Mouse (Mus musculus) CH12.LX (cell line): Measurements from ENCODE around the gene Rtn4rl2. TPM values are rescaled to one million over a fixed set of nuclear protein-coding genes. Genes with fewer than 3 reads are reported as not detected.

Experiments used
- DNase-seq: peaks from one replicate; pipeline ENCODE4 v3.0.0-alpha.2; 2013; ENCODE audit errors: extremely low read depth
- H3K27ac ChIP-seq: 2 replicates; pipeline ENCODE4 v1.5.1; 2012; ENCODE audit warnings: low read depth, mild to moderate bottlenecking, control low read depth, moderate library complexity; ENCODE audit not compliant: insufficient read depth
- H3K27me3 ChIP-seq: replicated peaks from 2 replicates; pipeline ENCODE3; 2012; ENCODE audit warnings: inconsistent platforms
- H3K36me3 ChIP-seq, 2 experiments: replicated peaks in 1 of 2; 2 replicates each; pipeline versions ENCODE3 to v1.6.1; 2012; ENCODE audit warnings: inconsistent platforms in 1 of 2, low read length in 1 of 2, mild to moderate bottlenecking in 1 of 2, mixed read lengths in 1 of 2, moderate library complexity in 1 of 2; ENCODE audit not compliant: control insufficient read depth in 1 of 2, insufficient read depth in 1 of 2
- H3K4me1 ChIP-seq, 2 experiments: 2 replicates each; pipeline ENCODE4 v1.6.1; 2012; ENCODE audit warnings: inconsistent platforms in 1 of 2, moderate library complexity in 1 of 2; ENCODE audit not compliant: insufficient read depth in 2 of 2, control insufficient read depth in 1 of 2
- H3K4me2 ChIP-seq: 2 replicates; pipeline ENCODE4 v1.6.1; 2012; ENCODE audit warnings: low read depth, mild to moderate bottlenecking, control low read depth; ENCODE audit not compliant: poor library complexity, insufficient read depth, severe bottlenecking
- H3K4me3 ChIP-seq, 3 experiments: fragments of 150-350 bp in 1 of 3; sonication (generic) in 1 of 3; replicated peaks in 1 of 3; 2 replicates each; pipeline versions ENCODE3 to v1.5.1; 2011 to 2012; ENCODE audit warnings: low read depth in 2 of 3, low read length in 2 of 3, mild to moderate bottlenecking in 2 of 3, moderate library complexity in 2 of 3, control low read depth in 1 of 3, improper control_type of control experiment in 1 of 3, inconsistent platforms in 1 of 3, mixed read lengths in 1 of 3; ENCODE audit not compliant: poor library complexity in 1 of 3
- H3K79me2 ChIP-seq: replicated peaks from 2 replicates; pipeline ENCODE4 v1.6.1; 2012; ENCODE audit warnings: mild to moderate bottlenecking, moderate library complexity; ENCODE audit not compliant: control insufficient read depth, poor library complexity, insufficient read depth, severe bottlenecking; ENCODE audit errors: extremely low read depth
- H3K9ac ChIP-seq: 2 replicates; pipeline ENCODE4 v1.6.1; 2012; ENCODE audit warnings: low read depth, mild to moderate bottlenecking, control low read depth, moderate library complexity; ENCODE audit not compliant: insufficient read depth
- H3K9me3 ChIP-seq: replicated peaks from 2 replicates; pipeline ENCODE3; 2012; ENCODE audit warnings: low read length, inconsistent platforms, mixed read lengths
- CHD2 ChIP-seq: IDR thresholded peaks from 2 replicates; pipeline ENCODE4 v1.6.1; 2011; ENCODE audit warnings: low read length, improper control_type of control experiment
- CTCF ChIP-seq, 2 experiments: IDR thresholded peaks in 1 of 2; conservative IDR thresholded peaks in 1 of 2; 2 replicates each; pipeline ENCODE4 v1.5.1; 2011 to 2012; ENCODE audit warnings: low read depth in 2 of 2, low read length in 2 of 2, improper control_type of control experiment in 1 of 2, inconsistent platforms in 1 of 2, mild to moderate bottlenecking in 1 of 2, moderate library complexity in 1 of 2
- ELF1 ChIP-seq: IDR thresholded peaks from 2 replicates; pipeline ENCODE4 v1.6.1; 2014; ENCODE audit warnings: low read depth, mild to moderate bottlenecking, inconsistent platforms, low read length, improper control_type of control experiment
- EP300 ChIP-seq: IDR thresholded peaks from 2 replicates; pipeline ENCODE4 v1.6.1; 2011; ENCODE audit warnings: low read length, improper control_type of control experiment
- HCFC1 ChIP-seq: IDR thresholded peaks from 2 replicates; pipeline ENCODE4 v1.6.1; 2012; ENCODE audit warnings: low read depth, mild to moderate bottlenecking, inconsistent platforms, low read length, improper control_type of control experiment
- IRF4 ChIP-seq: IDR thresholded peaks from 2 replicates; pipeline ENCODE4 v1.6.1; 2014; ENCODE audit warnings: low read depth, mild to moderate bottlenecking, inconsistent platforms, low read length, improper control_type of control experiment
- JUN ChIP-seq: IDR thresholded peaks from 2 replicates; pipeline ENCODE4 v1.6.1; 2011; ENCODE audit warnings: low read depth, mild to moderate bottlenecking, low read length, improper control_type of control experiment, moderate library complexity; ENCODE audit not compliant: insufficient read depth
- JUND ChIP-seq: conservative IDR thresholded peaks from 2 replicates; pipeline ENCODE4 v1.6.1; 2011; ENCODE audit warnings: low read depth, low read length, improper control_type of control experiment
- KAT2A ChIP-seq: IDR thresholded peaks from 2 replicates; pipeline ENCODE4 v1.6.1; 2012; ENCODE audit warnings: low read length, improper control_type of control experiment, inconsistent platforms; ENCODE audit not compliant: insufficient replicate concordance
- MAFK ChIP-seq: IDR thresholded peaks from 2 replicates; pipeline ENCODE4 v1.6.1; 2011; ENCODE audit warnings: low read length, improper control_type of control experiment; ENCODE audit not compliant: insufficient replicate concordance
- MAX ChIP-seq: IDR thresholded peaks from 2 replicates; pipeline ENCODE4 v1.6.1; 2011; ENCODE audit warnings: low read length, improper control_type of control experiment
- MAZ ChIP-seq: IDR thresholded peaks from 2 replicates; pipeline ENCODE4 v1.6.1; 2012; ENCODE audit warnings: low read depth, mild to moderate bottlenecking, inconsistent platforms, low read length, improper control_type of control experiment, moderate library complexity
- MYC ChIP-seq: IDR thresholded peaks from 2 replicates; pipeline ENCODE4 v1.6.1; 2011; ENCODE audit warnings: low read depth, mild to moderate bottlenecking, improper control_type of control experiment, low read length
- NRF1 ChIP-seq: IDR thresholded peaks from 2 replicates; pipeline ENCODE4 v1.6.1; 2014; ENCODE audit warnings: low read depth, mild to moderate bottlenecking, inconsistent platforms, low read length, improper control_type of control experiment, moderate library complexity
- POLR2A ChIP-seq: IDR thresholded peaks from 2 replicates; pipeline ENCODE4 v1.6.1; 2011; ENCODE audit warnings: low read depth, mild to moderate bottlenecking, improper control_type of control experiment, low read length
- RAD21 ChIP-seq: IDR thresholded peaks from 2 replicates; pipeline ENCODE4 v1.6.1; 2011; ENCODE audit warnings: low read depth, mild to moderate bottlenecking, low read length, improper control_type of control experiment, moderate library complexity
- SIN3A ChIP-seq: IDR thresholded peaks from 2 replicates; pipeline ENCODE4 v1.6.1; 2012; ENCODE audit warnings: low read length, improper control_type of control experiment, inconsistent platforms
- SMC3 ChIP-seq: IDR thresholded peaks from 2 replicates; pipeline ENCODE4 v1.6.1; 2011; ENCODE audit warnings: low read depth, low read length, improper control_type of control experiment
- TBP ChIP-seq: conservative IDR thresholded peaks from 2 replicates; pipeline ENCODE4 v1.6.1; 2011; ENCODE audit warnings: low read depth, low read length, improper control_type of control experiment
- TCF12 ChIP-seq: IDR thresholded peaks from 2 replicates; pipeline ENCODE4 v1.6.1; 2014; ENCODE audit warnings: low read depth, mild to moderate bottlenecking, inconsistent platforms, low read length, improper control_type of control experiment
- UBTF ChIP-seq: IDR thresholded peaks from 2 replicates; pipeline ENCODE4 v1.6.1; 2012; ENCODE audit warnings: low read depth, mild to moderate bottlenecking, inconsistent platforms, low read length, improper control_type of control experiment, moderate library complexity
- USF1 ChIP-seq: IDR thresholded peaks from 2 replicates; pipeline ENCODE4 v1.6.1; 2014; ENCODE audit warnings: low read depth, mild to moderate bottlenecking, inconsistent platforms, low read length, improper control_type of control experiment
- USF2 ChIP-seq: conservative IDR thresholded peaks from 2 replicates; pipeline ENCODE4 v1.6.1; 2011; ENCODE audit warnings: low read depth, low read length, improper control_type of control experiment
- ZC3H11A ChIP-seq: IDR thresholded peaks from 2 replicates; pipeline ENCODE4 v1.6.1; 2012; ENCODE audit warnings: low read depth, mild to moderate bottlenecking, inconsistent platforms, low read length, improper control_type of control experiment
- ZKSCAN1 ChIP-seq: IDR thresholded peaks from 2 replicates; pipeline ENCODE4 v1.6.1; 2012; ENCODE audit warnings: low read depth, inconsistent platforms, low read length, improper control_type of control experiment, borderline replicate concordance
- ZMIZ1 ChIP-seq: IDR thresholded peaks from 2 replicates; pipeline ENCODE4 v1.6.1; 2012; ENCODE audit warnings: low read depth, mild to moderate bottlenecking, inconsistent platforms, low read length, improper control_type of control experiment
- dilution Hi-C: fragments of 300-500 bp; cut with MboI; formaldehyde crosslinking; loops from 2 replicates; pipeline ENCODE4 v1.14.3; 2020; ENCODE audit warnings: low sequenced_read_pairs; ENCODE audit not compliant: extremely low pct_unique_long_range_greater_than_20kb, extremely low pct_ligation_motif_present
- in situ Hi-C: fragments of 300-500 bp; cut with MboI; formaldehyde crosslinking; loops from 3 replicates; pipeline ENCODE4 v1.14.3; 2019; ENCODE audit warnings: low sequenced_read_pairs, low pct_ligation_motif_present, low pct_unique_long_range_greater_than_20kb, mixed read lengths
- polyA plus RNA-seq: library from polyadenylated mRNA; unstranded; fragments of >175 nt; gene quantifications from 2 replicates; pipeline ENCODE4 v1.2.1, GENCODE M21; 2012; ENCODE audit warnings: low read depth; ENCODE audit not compliant: insufficient read length
- total RNA-seq, 2 experiments: library from RNA; depleted of rRNA; stranded (reverse); fragments of 300-350 nt in 1 of 2; fragments of >200 nt in 1 of 2; gene quantifications; 2 replicates each; pipeline ENCODE4 v1.2.3; 2012 to 2014

Rtn4rl2 gene
- total and polyA plus RNA-seq, 3 experiments: not detected

GRCm38 (mm10) chr2:84880590-84880989 lies 5.9 kb downstream of the Rtn4rl2 start:
- in situ Hi-C loops (loop anchor here (25.0 kb wide), 1 partner anchor 357 kb away; no protein-coding TSS in a partner anchor), dilution Hi-C loops (no loop called here)
- no peak overlapping the region for H3K4me2 ChIP-seq
- no peaks in the 10 kb centered on the region for H3K79me2 ChIP-seq
- DNase-seq: no peak
- TF ChIP-seq JUN (no peak), EP300 (no peak), TBP (no peak), NRF1 (no peak), POLR2A (no peak), ZKSCAN1 (no peak), USF1 (no peak), CTCF (conservative IDR thresholded peaks at IDR 0.05 in 1 of 2, IDR thresholded peaks at IDR 0.05 in 1 of 2; ENCODE audit: low read depth in 2 of 2, low read length in 2 of 2) (no peak), SIN3A (no peak), SMC3 (no peak), MAZ (no peak)
- peaks cover 3 to 18% of the 10 kb centered on the region in 2 experiments for H3K4me1 ChIP-seq
- H3K9me3 ChIP-seq: no peaks in the 10 kb centered on the region
- no peaks in the 10 kb centered on the region for H3K36me3 ChIP-seq
- H3K4me3 ChIP-seq: no peak overlapping the region
- H3K27me3 ChIP-seq: peaks cover 9% of the 10 kb centered on the region
- no peak overlapping the region for H3K9ac ChIP-seq
- no peak overlapping the region for H3K27ac ChIP-seq

- no peaks in the 10 kb centered on the region for H3K36me3 ChIP-seq
- no peak overlapping the region for H3K4me3 ChIP-seq
- H3K27ac ChIP-seq: no peak overlapping the region
- in situ Hi-C loops: loop anchor here (25.0 kb wide), 1 partner anchor 361 kb away; no protein-coding TSS in a partner anchor
- dilution Hi-C loops: no loop called here
- DNase-seq: no peak
- H3K9ac ChIP-seq: no peak overlapping the region
- no peak overlapping the region for H3K4me2 ChIP-seq
- H3K27me3 ChIP-seq: peaks cover 5% of the 10 kb centered on the region
- H3K4me1 ChIP-seq: peaks cover 3 to 12% of the 10 kb centered on the region in 2 experiments
- TF ChIP-seq ELF1 (no peak), UBTF (no peak), ZC3H11A (no peak), CHD2 (no peak), RAD21 (no peak), HCFC1 (no peak), MAX (no peak), TCF12 (no peak), JUND (no peak), USF2 (no peak), IRF4 (no peak), MAFK (no peak), KAT2A (no peak), MYC (no peak), POLR2A (no peak), ZMIZ1 (no peak)
- H3K9me3 ChIP-seq: peaks cover 15% of the 10 kb centered on the region
- no peaks in the 10 kb centered on the region for H3K79me2 ChIP-seq
These were observed 10.7 kb downstream of the Rtn4rl2 start for GRCm38 (mm10) chr2:84875842-84876241.
